Mouse (Mus musculus) hindbrain, embryonic 11.5 days (tissue): ENCODE data around the gene Trim33. TPM values are rescaled to one million over a fixed set of nuclear protein-coding genes. Genes with fewer than 3 reads are reported as not detected.

Experiments
- ATAC-seq: fragments of 200-750 bp; cut with Nextera tagmentation; 2 replicates; pipeline ENCODE4 v1.8.0; 2017; ENCODE audit warnings: mild to moderate bottlenecking, moderate TSS enrichment, moderate library complexity; ENCODE audit not compliant: low FRiP score
- DNase-seq: peaks from one replicate; pipeline ENCODE4 v3.0.0-alpha.2; 2015; ENCODE audit warnings: low spot score
- H3K27ac ChIP-seq: fragments of 300-500 bp; sonication (generic); 2 replicates; pipeline ENCODE4 v1.5.1; 2014; ENCODE audit warnings: mild to moderate bottlenecking, low read depth, low read length
- H3K27me3 ChIP-seq: fragments of 300-500 bp; sonication (generic); 2 replicates; pipeline ENCODE4 v1.6.1; 2014; ENCODE audit warnings: mild to moderate bottlenecking, low read length, moderate library complexity, mixed read lengths; ENCODE audit not compliant: control insufficient read depth, insufficient read depth
- H3K36me3 ChIP-seq: fragments of 300-500 bp; sonication (generic); 2 replicates; pipeline ENCODE4 v1.6.1; 2014; ENCODE audit warnings: mild to moderate bottlenecking, low read length, moderate library complexity, mixed read lengths; ENCODE audit not compliant: control insufficient read depth, insufficient read depth
- H3K4me1 ChIP-seq: fragments of 300-500 bp; sonication (generic); replicated peaks from 2 replicates; pipeline ENCODE4 v1.6.1; 2014; ENCODE audit warnings: low read length, mixed read lengths; ENCODE audit not compliant: control insufficient read depth, insufficient read depth
- H3K4me2 ChIP-seq: fragments of 300-500 bp; sonication (generic); replicated peaks from 2 replicates; pipeline ENCODE4 v1.6.1; 2014; ENCODE audit warnings: mild to moderate bottlenecking, low read depth, low read length
- H3K4me3 ChIP-seq: fragments of 300-500 bp; sonication (generic); 2 replicates; pipeline ENCODE4 v1.5.1; 2014; ENCODE audit warnings: low read depth, low read length
- H3K9ac ChIP-seq: fragments of 300-500 bp; sonication (generic); 2 replicates; pipeline ENCODE4 v1.6.1; 2014; ENCODE audit warnings: low read depth, low read length
- H3K9me3 ChIP-seq: fragments of 300-500 bp; sonication (generic); 2 replicates; pipeline ENCODE4 v1.6.1; 2016; ENCODE audit warnings: low read length; ENCODE audit not compliant: control insufficient read depth
- WGBS: fragments of 180-500 bp; shearing (Covaris S2); extraction: QIAGEN DNeasy Blood & Tissue Kit; methylation state at CpG from one replicate; pipeline ENCODE4 v1.1.7; 2014; 5-methylcytosine and 5-hydroxymethylcytosine counted together
- polyA plus RNA-seq: library from polyadenylated mRNA; unstranded; fragments of >200 nt; fragmentation: Nextera tagmentation; extraction: Ambion mirVana; gene quantifications from 2 replicates; pipeline ENCODE4 v1.2.1, GENCODE M21; 2014

Trim33 gene
- polyA plus RNA-seq, 1 experiment from 2014 or later, result 35.8 TPM

- H3K9ac ChIP-seq, result peak overlapping the region; percentile 99
- H3K9me3 ChIP-seq, result no peaks in the 10 kb centered on the region
- H3K27me3 ChIP-seq, result no peaks in the 10 kb centered on the region
- WGBS, result 12% methylated on average over 11 of the region's 11 CpGs
- peak overlapping the region; percentile 78 for H3K4me2 ChIP-seq
- peak overlapping the region; percentile 98 for H3K4me3 ChIP-seq
- no peaks in the 10 kb centered on the region for H3K36me3 ChIP-seq
- peaks cover 2% of the 10 kb centered on the region; the same call in 1 of the 2 replicates for H3K4me1 ChIP-seq
- H3K27ac ChIP-seq, result peak overlapping the region; percentile 94; the same call in 1 of the 2 replicates
- 0 out of 2 replicates have a peak, but pooled peaks have one; percentile 1 for ATAC-seq
- peak; percentile 38 for DNase-seq
Measured at GRCm38 (mm10) chr3:103278561-103279181, 422 bp upstream of the Trim33 start.

GRCm38 (mm10) chr3:103280241-103280761, 1.2 kb downstream of the Trim33 start:
- WGBS, result under 1% methylated on average over 35 of the region's 36 CpGs
- DNase-seq (peak; percentile 76), ATAC-seq (peak; percentile 66)
- H3K9me3 ChIP-seq, result no peaks in the 10 kb centered on the region
- no peaks in the 10 kb centered on the region for H3K36me3 ChIP-seq
- peak overlapping the region; percentile 99 for H3K9ac ChIP-seq
- peaks cover 2% of the 10 kb centered on the region; the same call in 1 of the 2 replicates for H3K4me1 ChIP-seq
- H3K4me3 ChIP-seq, result peak overlapping the region; percentile 98
- no peaks in the 10 kb centered on the region for H3K27me3 ChIP-seq
- H3K4me2 ChIP-seq, result peak overlapping the region; percentile 88
- H3K27ac ChIP-seq, result peak overlapping the region; percentile 94

- no peaks in the 10 kb centered on the region for H3K27me3 ChIP-seq
- H3K4me1 ChIP-seq, result peaks cover 2% of the 10 kb centered on the region; the same call in 1 of the 2 replicates
- WGBS, result 29% methylated on average over 5 of the region's 5 CpGs
- H3K27ac ChIP-seq, result no peak overlapping the region
- peak overlapping the region; percentile 99 for H3K9ac ChIP-seq
- peak overlapping the region; percentile 88 for H3K4me2 ChIP-seq
- peak overlapping the region; percentile 98 for H3K4me3 ChIP-seq
- no peaks in the 10 kb centered on the region for H3K9me3 ChIP-seq
- no peak for ATAC-seq
- no peaks in the 10 kb centered on the region for H3K36me3 ChIP-seq
- DNase-seq, result no peak
Measured at GRCm38 (mm10) chr3:103280875-103281274, 1.8 kb downstream of the Trim33 start.

GRCm38 (mm10) chr3:103288761-103289160, 9.7 kb downstream of the Trim33 start:
- Histone ChIP-seq H3K4me3 (no peak overlapping the region), H3K4me1 (no peaks in the 10 kb centered on the region), H3K36me3 (no peaks in the 10 kb centered on the region), H3K9me3 (no peaks in the 10 kb centered on the region), H3K27me3 (no peaks in the 10 kb centered on the region), H3K27ac (no peak overlapping the region), H3K9ac (no peak overlapping the region), H3K4me2 (no peak overlapping the region)
- no peak for DNase-seq
- no peak for ATAC-seq
- WGBS, result 93% methylated on average over 4 of the region's 4 CpGs

GRCm38 (mm10) chr3:103291087-103291486, 12.0 kb downstream of the Trim33 start:
- DNase-seq (no peak), ATAC-seq (no peak)
- H3K27me3 ChIP-seq, result no peaks in the 10 kb centered on the region
- H3K4me1 ChIP-seq, result no peaks in the 10 kb centered on the region
- H3K9ac ChIP-seq, result no peak overlapping the region
- WGBS, result 95% methylated on average over 2 of the region's 2 CpGs
- no peaks in the 10 kb centered on the region for H3K36me3 ChIP-seq
- no peak overlapping the region for H3K27ac ChIP-seq
- no peaks in the 10 kb centered on the region for H3K9me3 ChIP-seq
- no peak overlapping the region for H3K4me3 ChIP-seq
- no peak overlapping the region for H3K4me2 ChIP-seq

GRCm38 (mm10) chr3:103305411-103305982, 26.4 kb downstream of the Trim33 start:
- H3K9me3 ChIP-seq, result no peaks in the 10 kb centered on the region
- H3K4me3 ChIP-seq, result no peak overlapping the region
- WGBS, result 81% methylated on average over 6 of the region's 6 CpGs
- DNase-seq, result no peak
- no peak overlapping the region for H3K4me2 ChIP-seq
- ATAC-seq, result no peak
- H3K36me3 ChIP-seq, result no peaks in the 10 kb centered on the region
- no peak overlapping the region for H3K9ac ChIP-seq
- H3K4me1 ChIP-seq, result no peaks in the 10 kb centered on the region
- no peaks in the 10 kb centered on the region for H3K27me3 ChIP-seq
- no peak overlapping the region for H3K27ac ChIP-seq

GRCm38 (mm10) chr3:103309252-103309651, 30.2 kb downstream of the Trim33 start:
- Histone ChIP-seq H3K9me3 (no peaks in the 10 kb centered on the region), H3K4me3 (no peak overlapping the region), H3K4me2 (no peak overlapping the region), H3K36me3 (no peaks in the 10 kb centered on the region), H3K9ac (no peak overlapping the region), H3K4me1 (no peaks in the 10 kb centered on the region), H3K27me3 (no peaks in the 10 kb centered on the region), H3K27ac (no peak overlapping the region)
- WGBS, result 93% methylated on average over 5 of the region's 5 CpGs
- DNase-seq (no peak), ATAC-seq (no peak)

GRCm38 (mm10) chr3:103309750-103310149, 30.7 kb downstream of the Trim33 start:
- Histone ChIP-seq H3K4me2 (no peak overlapping the region), H3K27ac (no peak overlapping the region), H3K4me1 (no peaks in the 10 kb centered on the region), H3K27me3 (no peaks in the 10 kb centered on the region), H3K36me3 (no peaks in the 10 kb centered on the region), H3K4me3 (no peak overlapping the region), H3K9ac (no peak overlapping the region), H3K9me3 (no peaks in the 10 kb centered on the region)
- ATAC-seq, result no peak
- DNase-seq, result no peak
- 87% methylated on average over 1 of the region's 1 CpGs for WGBS

- no peak overlapping the region for H3K4me2 ChIP-seq
- H3K4me3 ChIP-seq, result no peak overlapping the region
- DNase-seq, result no peak
- no peaks in the 10 kb centered on the region for H3K4me1 ChIP-seq
- no peak overlapping the region for H3K9ac ChIP-seq
- H3K9me3 ChIP-seq, result no peaks in the 10 kb centered on the region
- H3K36me3 ChIP-seq, result no peaks in the 10 kb centered on the region
- ATAC-seq, result no peak
- H3K27ac ChIP-seq, result no peak overlapping the region
- H3K27me3 ChIP-seq, result no peaks in the 10 kb centered on the region
Measured at GRCm38 (mm10) chr3:103314291-103314690, 35.2 kb downstream of the Trim33 start.
